Mouse (Mus musculus) heart, embryonic 16.5 days (tissue): ENCODE measurements around the gene Snd1. TPM values are rescaled to one million over a fixed set of nuclear protein-coding genes. Genes with fewer than 3 reads are reported as not detected.

ENCODE experiments used
- ATAC-seq: fragments of 200-750 bp; cut with Nextera tagmentation; replicated peaks from 2 replicates; pipeline ENCODE4 v1.8.0; 2017; ENCODE audit warnings: moderate number of reproducible peaks; ENCODE audit not compliant: insufficient read depth, low FRiP score; ENCODE audit errors: extremely low read depth
- H3K27ac ChIP-seq: fragments of 300-500 bp; sonication (generic); 2 replicates; pipeline ENCODE4 v1.5.1; 2014; ENCODE audit warnings: mild to moderate bottlenecking, low read length, control low read depth, moderate library complexity
- H3K27me3 ChIP-seq: fragments of 300-500 bp; sonication (generic); 2 replicates; pipeline ENCODE4 v1.6.1; 2014; ENCODE audit warnings: low read length, mixed read lengths; ENCODE audit not compliant: control insufficient read depth, insufficient read depth
- H3K36me3 ChIP-seq: fragments of 300-500 bp; sonication (generic); 2 replicates; pipeline ENCODE4 v1.6.1; 2014; ENCODE audit not compliant: control insufficient read depth, insufficient read depth
- H3K4me1 ChIP-seq: fragments of 300-500 bp; sonication (generic); 2 replicates; pipeline ENCODE4 v1.6.1; 2014; ENCODE audit warnings: low read length, mixed read lengths; ENCODE audit not compliant: control insufficient read depth, insufficient read depth
- H3K4me2 ChIP-seq: fragments of 300-500 bp; sonication (generic); 2 replicates; pipeline ENCODE4 v1.6.1; 2014; ENCODE audit warnings: low read depth, mild to moderate bottlenecking, control low read depth, low read length
- H3K4me3 ChIP-seq: fragments of 300-500 bp; sonication (generic); 2 replicates; pipeline ENCODE4 v1.5.1; 2014; ENCODE audit warnings: mild to moderate bottlenecking, control low read depth, low read length
- H3K9ac ChIP-seq: fragments of 300-500 bp; sonication (generic); 2 replicates; pipeline ENCODE4 v1.6.1; 2014; ENCODE audit warnings: low read length, control low read depth
- H3K9me3 ChIP-seq: fragments of 300-500 bp; sonication (generic); replicated peaks from 2 replicates; pipeline ENCODE4 v1.6.1; 2016; ENCODE audit warnings: low read length; ENCODE audit not compliant: control insufficient read depth
- WGBS: fragments of 180-500 bp; shearing (Covaris S2); extraction: QIAGEN DNeasy Blood & Tissue Kit; methylation state at CpG from one replicate; pipeline ENCODE4 v1.1.7; 2014; 5-methylcytosine and 5-hydroxymethylcytosine counted together
- polyA plus RNA-seq: library from polyadenylated mRNA; unstranded; fragments of >200 nt; fragmentation: Nextera tagmentation; extraction: Ambion mirVana; gene quantifications from 2 replicates; pipeline ENCODE4 v1.2.1, GENCODE M21; 2015

Gene Snd1
- polyA plus RNA-seq, 1 experiment from 2014 or later: 81.8 TPM

DNA sequence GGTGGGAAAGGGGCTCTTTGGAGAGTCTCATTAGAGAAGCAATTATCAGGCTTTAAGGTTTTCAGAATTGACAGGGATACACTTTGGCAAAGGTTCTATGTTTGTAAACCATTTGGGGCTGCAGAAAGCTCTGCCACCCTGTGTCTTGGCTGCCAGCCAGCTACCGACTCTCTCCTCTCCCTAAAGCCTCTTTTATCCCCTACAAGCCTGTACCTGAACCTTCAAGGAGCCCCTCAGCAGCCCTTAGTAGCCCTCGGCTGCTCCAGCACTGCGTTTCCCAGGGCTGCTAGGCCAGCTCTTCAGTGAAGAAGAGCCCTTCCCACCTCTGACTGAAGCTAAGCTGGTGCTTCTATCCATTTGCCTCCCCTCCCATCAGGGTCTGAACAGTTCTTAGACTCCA lies 378.2 kb downstream of the Snd1 start:
- Histone ChIP-seq H3K4me2 (no peak overlapping the region), H3K9ac (no peak overlapping the region), H3K4me1 (peaks cover 40% of the 10 kb centered on the region), H3K27me3 (no peaks in the 10 kb centered on the region), H3K36me3 (no peaks in the 10 kb centered on the region), H3K27ac (no peak overlapping the region), H3K9me3 (no peaks in the 10 kb centered on the region), H3K4me3 (no peak overlapping the region)
- 35% methylated on average over 3 of the region's 3 CpGs for WGBS
- no peak for ATAC-seq

DNA sequence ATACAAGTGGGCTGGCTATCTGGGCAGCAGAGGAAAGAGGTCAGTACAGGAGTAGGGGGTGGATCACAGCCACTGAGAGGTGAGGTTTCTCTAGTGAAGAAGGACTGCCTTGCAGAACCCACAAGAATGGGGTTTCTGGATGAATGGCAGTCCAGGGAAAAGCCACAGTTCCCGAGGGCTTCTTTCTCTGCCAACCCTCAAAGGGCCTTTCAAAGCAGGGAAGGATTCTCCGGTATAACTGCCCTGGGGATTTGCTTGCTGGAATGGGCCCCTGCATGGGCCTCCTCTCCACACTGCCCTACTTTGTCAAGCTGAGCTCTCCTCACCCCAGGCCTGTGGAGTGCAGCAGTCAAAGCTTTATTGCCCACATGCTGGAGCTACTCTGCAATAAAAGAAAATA lies 378.7 kb downstream of the Snd1 start:
- Histone ChIP-seq H3K4me3 (no peak overlapping the region), H3K27ac (no peak overlapping the region), H3K4me2 (no peak overlapping the region), H3K27me3 (no peaks in the 10 kb centered on the region), H3K9me3 (no peaks in the 10 kb centered on the region), H3K36me3 (no peaks in the 10 kb centered on the region), H3K9ac (no peak overlapping the region), H3K4me1 (peaks cover 41% of the 10 kb centered on the region)
- no peak for ATAC-seq
- 33% methylated on average over 2 of the region's 2 CpGs for WGBS

GRCm38 (mm10) chr6:28854598-28854997 lies 379.7 kb downstream of the Snd1 start:
- no peak overlapping the region for H3K4me2 ChIP-seq
- H3K4me1 ChIP-seq: peaks cover 31% of the 10 kb centered on the region
- H3K36me3 ChIP-seq: no peaks in the 10 kb centered on the region
- 76% methylated on average over 8 of the region's 8 CpGs for WGBS
- ATAC-seq: no peak
- no peaks in the 10 kb centered on the region for H3K27me3 ChIP-seq
- no peak overlapping the region for H3K27ac ChIP-seq
- no peak overlapping the region for H3K4me3 ChIP-seq
- no peaks in the 10 kb centered on the region for H3K9me3 ChIP-seq
- no peak overlapping the region for H3K9ac ChIP-seq

DNA sequence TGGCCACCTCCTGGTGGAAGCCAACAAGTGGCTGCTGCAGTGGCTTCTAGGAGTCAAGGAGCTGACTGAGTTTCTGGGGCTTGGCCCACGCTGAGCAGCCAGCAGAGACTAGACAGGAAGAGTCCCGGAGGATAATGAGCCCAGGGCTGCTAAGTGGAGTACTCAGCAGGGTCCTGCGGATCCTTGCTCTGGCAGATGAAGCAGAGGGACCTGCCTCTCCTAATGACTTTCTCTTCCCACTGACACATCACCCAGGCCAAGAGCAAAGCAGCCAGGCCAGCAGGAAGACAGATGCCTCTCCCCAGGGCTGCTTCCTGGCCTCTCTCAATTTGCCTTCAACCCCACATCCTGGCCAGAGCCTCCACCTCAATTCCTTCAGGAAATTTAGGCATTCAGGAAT lies 380.5 kb downstream of the Snd1 start:
- no peak overlapping the region for H3K4me2 ChIP-seq
- no peak overlapping the region for H3K9ac ChIP-seq
- no peaks in the 10 kb centered on the region for H3K9me3 ChIP-seq
- 45% methylated on average over 3 of the region's 3 CpGs for WGBS
- H3K36me3 ChIP-seq: no peaks in the 10 kb centered on the region
- no peak overlapping the region for H3K4me3 ChIP-seq
- H3K4me1 ChIP-seq: peaks cover 29% of the 10 kb centered on the region
- no peak for ATAC-seq
- H3K27me3 ChIP-seq: no peaks in the 10 kb centered on the region
- H3K27ac ChIP-seq: no peak overlapping the region

DNA sequence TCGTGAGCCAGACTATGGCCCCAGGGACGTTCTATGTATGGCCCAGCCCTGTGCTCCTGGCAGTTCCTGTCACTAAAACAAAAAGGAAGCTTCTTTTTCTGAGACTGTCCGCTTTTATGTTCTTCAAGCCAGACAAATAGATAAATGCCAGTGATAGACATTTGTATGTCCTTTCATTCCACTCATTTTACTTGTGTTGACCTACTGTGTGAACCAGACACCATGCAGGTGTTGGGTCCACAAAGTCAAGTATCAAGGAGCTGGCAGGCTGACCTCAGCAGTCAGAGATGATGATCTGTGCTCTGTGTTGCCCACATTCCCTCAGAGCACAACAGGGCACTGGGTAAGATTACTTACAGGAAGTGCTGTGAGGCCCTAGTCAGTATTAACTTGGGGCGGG lies 381.9 kb downstream of the Snd1 start:
- Histone ChIP-seq H3K27me3 (no peaks in the 10 kb centered on the region), H3K4me3 (no peak overlapping the region), H3K9ac (no peak overlapping the region), H3K36me3 (no peaks in the 10 kb centered on the region), H3K27ac (no peak overlapping the region), H3K4me2 (no peak overlapping the region), H3K9me3 (no peaks in the 10 kb centered on the region), H3K4me1 (peaks cover 29% of the 10 kb centered on the region)
- ATAC-seq: no peak
- whole genome bisulfite sequencing: 74% methylated on average over 4 of the region's 4 CpGs

- H3K9me3 ChIP-seq: no peaks in the 10 kb centered on the region
- 37% methylated on average over 2 of the region's 2 CpGs for WGBS
- no peaks in the 10 kb centered on the region for H3K36me3 ChIP-seq
- no peak overlapping the region for H3K4me3 ChIP-seq
- no peak overlapping the region for H3K9ac ChIP-seq
- H3K27ac ChIP-seq: 0 out of 2 replicates have a peak overlapping the region, but pooled peaks have one; percentile 37
- H3K4me1 ChIP-seq: peaks cover 29% of the 10 kb centered on the region
- no peaks in the 10 kb centered on the region for H3K27me3 ChIP-seq
- H3K4me2 ChIP-seq: no peak overlapping the region
- ATAC-seq: no peak
Measured at GRCm38 (mm10) chr6:28857198-28858180, 382.6 kb downstream of the Snd1 start.

DNA sequence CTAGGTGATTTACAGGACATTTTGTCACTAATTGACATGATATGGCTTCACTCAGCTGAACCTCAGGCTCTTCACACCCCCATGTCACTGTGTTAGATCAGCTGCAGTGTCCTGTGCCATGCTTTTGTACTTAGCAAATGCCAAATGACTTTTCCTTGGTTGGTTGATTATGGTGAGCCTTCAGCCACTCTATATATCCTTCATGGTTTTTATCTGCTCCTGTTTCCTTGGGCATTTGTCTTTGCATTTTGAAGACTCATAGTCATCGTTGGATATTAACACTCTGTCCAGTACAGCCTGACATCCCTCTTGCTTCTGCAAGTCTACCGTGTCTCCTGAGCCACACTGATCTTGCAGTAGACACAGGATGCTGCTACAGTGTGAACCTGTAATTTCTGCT lies 384.2 kb downstream of the Snd1 start:
- Histone ChIP-seq H3K36me3 (no peaks in the 10 kb centered on the region), H3K9me3 (no peaks in the 10 kb centered on the region), H3K4me2 (no peak overlapping the region), H3K27me3 (no peaks in the 10 kb centered on the region), H3K4me1 (peaks cover 19% of the 10 kb centered on the region), H3K9ac (no peak overlapping the region), H3K27ac (no peak overlapping the region), H3K4me3 (no peak overlapping the region)
- 82% methylated on average over 2 of the region's 2 CpGs for WGBS
- no peak for ATAC-seq

GRCm38 (mm10) chr6:28860450-28860849 lies 385.5 kb downstream of the Snd1 start:
- no peaks in the 10 kb centered on the region for H3K36me3 ChIP-seq
- peaks cover 15% of the 10 kb centered on the region for H3K4me1 ChIP-seq
- WGBS: 75% methylated on average over 2 of the region's 2 CpGs
- no peak for ATAC-seq
- no peak overlapping the region for H3K9ac ChIP-seq
- no peak overlapping the region for H3K27ac ChIP-seq
- H3K4me3 ChIP-seq: no peak overlapping the region
- H3K4me2 ChIP-seq: no peak overlapping the region
- no peaks in the 10 kb centered on the region for H3K9me3 ChIP-seq
- no peaks in the 10 kb centered on the region for H3K27me3 ChIP-seq

DNA sequence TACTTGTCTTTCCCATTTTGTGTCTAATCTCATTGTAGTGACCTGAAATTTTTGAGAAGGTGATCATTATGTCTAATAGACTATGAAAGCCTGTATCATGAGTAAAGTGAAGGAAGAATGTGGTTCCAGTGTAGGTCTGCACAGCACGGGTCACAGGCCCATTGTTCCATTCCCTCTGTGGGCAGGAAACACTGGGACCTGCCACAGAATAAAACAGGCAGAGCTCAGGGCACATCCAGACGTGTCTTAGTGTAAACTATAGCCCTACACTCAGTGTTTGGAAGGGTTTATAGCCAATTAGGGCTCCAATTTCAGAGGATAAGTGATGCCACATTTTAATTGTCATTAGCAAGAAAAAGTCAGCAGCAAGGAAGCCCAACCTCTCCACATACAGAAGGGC lies 386.0 kb downstream of the Snd1 start:
- WGBS: 58% methylated on average over 2 of the region's 2 CpGs

More for the DNA sequence above, 386.0 kb downstream of the Snd1 start:
- Histone ChIP-seq H3K36me3 (no peaks in the 10 kb centered on the region), H3K4me3 (no peak overlapping the region), H3K4me2 (no peak overlapping the region), H3K27me3 (no peaks in the 10 kb centered on the region), H3K27ac (no peak overlapping the region), H3K4me1 (peaks cover 15% of the 10 kb centered on the region), H3K9ac (no peak overlapping the region), H3K9me3 (no peaks in the 10 kb centered on the region)
- no peak for ATAC-seq
